Mouse (Mus musculus): Measurements from ENCODE around the gene Pcbp3.

DNA sequence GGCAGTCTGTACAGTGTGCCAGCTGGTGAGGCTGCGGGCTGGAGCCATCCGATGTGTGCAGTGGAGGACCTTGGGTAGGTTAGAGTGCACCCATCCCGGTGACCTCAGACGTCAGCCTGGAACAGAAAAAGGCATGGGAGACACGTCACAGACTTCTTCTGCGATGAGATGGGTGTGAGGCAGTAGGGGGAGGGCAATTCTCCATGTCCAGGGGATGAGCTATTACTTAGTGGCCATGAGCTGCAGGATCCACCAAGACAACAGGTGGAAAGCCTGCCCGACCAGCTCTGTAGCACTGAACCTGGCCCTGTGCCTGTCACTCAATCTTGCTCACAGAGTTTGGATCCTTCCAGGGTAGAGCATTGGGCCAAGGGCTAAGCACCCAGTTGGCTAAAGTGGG, 199.3 kb downstream of the Pcbp3 start:
- TF ChIP-seq ZMIZ1 (IDR thresholded peaks at IDR 0.05; ENCODE audit: low read depth, low read length) (no peak), E2F4 (IDR thresholded peaks at IDR 0.05; ENCODE audit: insufficient replicate concordance, low read depth, low read length) (no peak), POLR2A (IDR thresholded peaks at IDR 0.05; ENCODE audit: low read depth, low read length) (no peak), ZC3H11A (IDR thresholded peaks at IDR 0.05; ENCODE audit: low read depth, low read length) (no peak), CTCF (conservative IDR thresholded peaks at IDR 0.05 in 1 of 2, IDR thresholded peaks at IDR 0.05 in 1 of 2; ENCODE audit: low read depth in 2 of 2, low read length in 2 of 2) (no peak), ZKSCAN1 (IDR thresholded peaks at IDR 0.05; ENCODE audit: borderline replicate concordance, low read depth, low read length) (no peak), JUN (IDR thresholded peaks at IDR 0.05; ENCODE audit: insufficient read depth, low read depth, low read length) (no peak), MAFK (IDR thresholded peaks at IDR 0.05; ENCODE audit: insufficient replicate concordance, low read length) (no peak), EP300 (IDR thresholded peaks at IDR 0.05; ENCODE audit: low read length) (no peak), UBTF (IDR thresholded peaks at IDR 0.05; ENCODE audit: low read depth, low read length) (no peak), TBP (conservative IDR thresholded peaks at IDR 0.05; ENCODE audit: low read depth, low read length) (no peak)

Measured in CH12.LX (cell line).